Mouse (Mus musculus) kidney, postnatal 0 days (tissue): ENCODE measurements around the gene Emb. TPM values are rescaled to one million over a fixed set of nuclear protein-coding genes. Genes with fewer than 3 reads are reported as not detected.

ENCODE experiments used
- ATAC-seq: fragments of 200-750 bp; cut with Nextera tagmentation; replicated peaks from 2 replicates; pipeline ENCODE4 v1.8.0; 2017; ENCODE audit warnings: low read depth, moderate number of reproducible peaks, moderate TSS enrichment, moderate library complexity; ENCODE audit not compliant: low FRiP score
- DNase-seq: peaks from one replicate; pipeline ENCODE4 v3.0.0-alpha.2; 2016; ENCODE audit warnings: low spot score
- H3K27ac ChIP-seq: fragments of 300-500 bp; sonication (generic); 2 replicates; pipeline ENCODE4 v1.5.1; 2014; ENCODE audit warnings: mild to moderate bottlenecking
- H3K27me3 ChIP-seq: fragments of 300-500 bp; sonication (generic); 2 replicates; pipeline ENCODE4 v1.6.1; 2014; ENCODE audit warnings: low read length, mixed read lengths; ENCODE audit not compliant: insufficient read depth
- H3K36me3 ChIP-seq: fragments of 300-500 bp; sonication (generic); 2 replicates; pipeline ENCODE4 v1.6.1; 2014; ENCODE audit warnings: low read length, mixed read lengths; ENCODE audit not compliant: insufficient read depth
- H3K4me1 ChIP-seq: fragments of 300-500 bp; sonication (generic); replicated peaks from 2 replicates; pipeline ENCODE4 v1.6.1; 2014; ENCODE audit warnings: antibody characterized with exemption, low read length, mixed read lengths; ENCODE audit not compliant: insufficient read depth
- H3K4me2 ChIP-seq: fragments of 300-500 bp; sonication (generic); 2 replicates; pipeline ENCODE4 v1.6.1; 2014; ENCODE audit warnings: mild to moderate bottlenecking, low read length, moderate library complexity, mixed read lengths
- H3K4me3 ChIP-seq: fragments of 300-500 bp; sonication (generic); replicated peaks from 2 replicates; pipeline ENCODE4 v1.5.1; 2014; ENCODE audit warnings: low read depth, low read length
- H3K9ac ChIP-seq: fragments of 300-500 bp; sonication (generic); 2 replicates; pipeline ENCODE4 v1.6.1; 2014; ENCODE audit warnings: low read depth, low read length
- H3K9me3 ChIP-seq: fragments of 300-500 bp; sonication (generic); replicated peaks from 2 replicates; pipeline ENCODE4 v1.6.1; 2016; ENCODE audit warnings: low read length, inconsistent platforms, mixed read lengths
- CTCF ChIP-seq: IDR thresholded peaks from 2 replicates; pipeline ENCODE4 v1.5.1; 2016; ENCODE audit warnings: antibody characterized with exemption, low read depth, mild to moderate bottlenecking, moderate library complexity
- WGBS: fragments of 180-500 bp; shearing (Covaris S2); extraction: QIAGEN DNeasy Blood & Tissue Kit; methylation state at CpG from one replicate; pipeline ENCODE4 v1.1.7; 2014; 5-methylcytosine and 5-hydroxymethylcytosine counted together
- polyA plus RNA-seq: library from polyadenylated mRNA; unstranded; fragments of >200 nt; fragmentation: Nextera tagmentation; extraction: Ambion mirVana; gene quantifications from 2 replicates; pipeline ENCODE4 v1.2.1, GENCODE M21; 2015

Emb gene
- polyA plus RNA-seq, 1 experiment from 2014 or later, result 52.0 TPM

GRCm38 (mm10) chr13:117289494-117290270 lies 81.3 kb downstream of the Emb start:
- H3K4me3 ChIP-seq, result no peak overlapping the region
- H3K4me1 ChIP-seq, result no peaks in the 10 kb centered on the region
- H3K9me3 ChIP-seq, result no peaks in the 10 kb centered on the region
- TF ChIP-seq CTCF, result peak; percentile 88
- DNase-seq (peak; percentile 85), ATAC-seq (peak; percentile 66)
- peak overlapping the region; percentile 29; the same call in 1 of the 2 replicates for H3K4me2 ChIP-seq
- 33% methylated on average over 17 of the region's 17 CpGs for WGBS
- no peaks in the 10 kb centered on the region for H3K27me3 ChIP-seq
- no peaks in the 10 kb centered on the region for H3K36me3 ChIP-seq
- H3K27ac ChIP-seq, result no peak overlapping the region
- no peak overlapping the region for H3K9ac ChIP-seq

- ATAC-seq (peak; percentile 65), DNase-seq (peak; percentile 76)
- no peak overlapping the region for H3K4me2 ChIP-seq
- H3K27me3 ChIP-seq, result no peaks in the 10 kb centered on the region
- H3K4me3 ChIP-seq, result no peak overlapping the region
- TF ChIP-seq CTCF, result peak; percentile 94
- H3K9me3 ChIP-seq, result no peaks in the 10 kb centered on the region
- H3K36me3 ChIP-seq, result no peaks in the 10 kb centered on the region
- no peaks in the 10 kb centered on the region for H3K4me1 ChIP-seq
- H3K9ac ChIP-seq, result no peak overlapping the region
- 29% methylated on average over 24 of the region's 24 CpGs for WGBS
- H3K27ac ChIP-seq, result no peak overlapping the region
Measured at GRCm38 (mm10) chr13:117311446-117312225, 103.3 kb downstream of the Emb start.

Other genes starting within 250 kb of the Emb start
- 11.7 and 12.9 TPM in 2 replicates for gene Parp8, start 183.0 kb upstream of the Emb start, polyA plus RNA-seq
- 0.10 and 0.13 TPM in 2 replicates for gene Gm17509, start 12.5 kb downstream of the Emb start, polyA plus RNA-seq